Mouse (Mus musculus): ENCODE measurements around the gene Rims1.

Rims1 gene

DNA sequence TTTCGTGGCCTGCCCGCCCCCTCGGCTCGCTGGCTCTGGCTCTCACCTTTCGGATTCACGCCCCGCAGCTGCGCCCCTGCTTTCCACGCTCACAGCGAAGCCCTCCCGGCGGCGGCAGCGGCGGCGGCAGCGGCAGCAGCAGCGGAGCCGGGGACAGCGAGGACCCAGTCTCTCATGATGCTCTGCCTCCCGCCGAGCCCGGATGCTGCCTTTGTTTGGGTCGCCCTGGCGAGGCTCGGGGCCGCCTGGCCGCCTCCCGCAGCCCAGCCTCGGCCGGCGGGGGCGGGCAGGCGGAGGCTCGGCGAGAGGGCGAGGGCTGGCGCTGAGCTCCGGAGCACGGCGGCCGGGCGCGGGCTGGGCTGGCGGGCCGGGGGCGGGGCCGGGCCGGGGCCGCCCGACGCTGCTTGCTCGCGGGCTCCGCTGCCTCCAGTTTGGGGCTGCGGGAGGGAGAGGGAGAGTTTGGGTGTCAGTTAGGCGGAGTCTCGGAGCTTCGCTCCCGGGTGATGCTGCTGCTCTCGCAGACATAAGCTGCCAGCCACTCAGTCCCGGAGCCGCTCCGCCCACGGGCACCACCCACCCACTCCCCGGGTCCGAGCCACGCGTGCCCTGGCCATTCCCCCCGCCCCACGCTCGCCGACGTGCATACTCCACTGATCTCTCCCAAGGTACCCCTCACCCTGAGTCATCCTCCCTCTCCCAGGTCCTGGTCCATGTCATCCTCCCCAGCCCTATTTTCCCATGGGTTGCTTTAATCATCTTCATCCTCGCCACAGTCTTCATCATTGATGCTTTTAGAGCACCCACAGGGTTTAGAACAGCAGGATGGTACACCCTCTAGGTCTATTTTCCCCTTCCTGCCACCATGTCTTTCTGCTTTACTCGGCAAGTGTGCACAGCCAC lies at the start of gene Rims1:
Gene Rims1, minus strand, starts transcription at position 269 of the 900 bp plus-strand sequence.
- DNase-seq = no peak

DNA sequence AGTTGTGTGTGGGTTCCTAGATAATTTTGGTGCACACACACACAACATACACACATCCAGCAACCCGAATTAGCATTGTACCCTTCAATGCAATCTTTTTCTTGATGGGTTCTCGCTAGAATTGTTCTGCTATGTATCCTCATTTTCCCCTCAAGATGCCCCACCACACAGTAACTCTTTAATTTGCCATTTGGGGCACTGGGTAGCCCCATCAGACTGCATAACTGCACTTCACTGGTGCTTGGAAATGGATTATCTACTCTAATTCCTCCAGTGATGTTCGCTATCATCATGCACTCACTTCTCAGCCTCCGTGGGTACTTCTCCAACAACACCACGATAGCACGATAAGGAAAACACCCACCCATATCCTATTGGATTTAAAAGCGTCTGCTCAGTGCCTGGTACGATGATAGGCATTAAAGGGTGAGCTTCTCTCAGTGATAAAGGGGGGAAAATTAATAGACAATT lies 867 bp upstream of the Rims1 start:
- no peak for DNase-seq

- DNase-seq = no peak
Observed at GRCm38 (mm10) chr1:22805025-22805725, 619 bp downstream of the Rims1 start.

DNA sequence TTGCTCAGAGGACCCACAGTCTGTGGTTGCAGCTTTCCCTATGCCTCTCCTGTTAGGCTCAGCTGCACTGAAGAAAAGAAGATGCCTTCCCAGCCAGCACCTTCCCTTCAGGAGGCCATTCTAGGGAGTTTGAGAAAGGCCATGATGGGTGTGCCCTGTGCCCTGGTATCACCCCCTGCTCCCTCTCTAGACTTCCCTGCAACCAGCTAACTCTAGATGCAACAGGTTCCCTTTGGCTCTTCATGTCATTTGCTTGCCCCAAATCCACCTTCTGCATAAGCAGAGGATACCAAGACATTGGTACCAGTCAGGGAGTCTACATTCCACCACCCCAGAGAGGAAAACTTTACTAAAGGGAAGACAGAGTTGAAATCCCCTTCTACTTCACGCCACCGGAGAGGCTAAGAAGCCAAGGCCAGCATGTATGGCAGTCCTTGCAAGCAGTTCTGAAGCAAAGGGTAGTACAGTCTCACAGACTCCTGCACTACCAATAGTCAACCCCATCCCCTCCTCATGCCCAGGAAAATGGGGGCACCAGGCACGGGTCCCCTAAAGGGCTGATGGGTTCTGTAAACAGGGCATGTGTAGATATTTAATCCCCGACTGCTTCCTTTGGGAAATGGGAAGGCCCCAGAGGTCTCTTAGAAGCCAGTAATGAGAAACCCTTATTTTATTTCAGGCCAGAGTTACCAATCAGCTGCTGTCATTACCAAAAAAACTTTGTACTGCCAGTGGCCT lies 1.5 kb downstream of the Rims1 start:
- no peak for DNase-seq

DNA sequence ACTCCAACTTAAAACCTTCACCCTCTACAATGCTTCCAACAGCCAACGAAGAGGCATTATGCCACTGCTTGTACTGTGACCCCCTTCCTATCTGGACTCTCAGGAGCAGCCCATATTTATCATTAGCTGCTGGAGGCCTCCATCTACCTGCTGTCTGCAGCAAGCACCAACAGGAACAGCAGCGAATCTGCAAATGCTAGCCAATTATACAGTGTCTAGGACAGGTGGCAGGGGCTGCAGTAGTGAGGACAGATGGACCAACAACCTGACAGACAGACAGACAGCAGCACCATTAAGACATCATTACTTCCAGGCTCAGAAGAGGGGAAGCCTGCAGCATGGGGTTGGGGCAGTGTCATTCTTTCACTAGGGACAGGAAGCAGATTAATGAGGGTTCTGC lies 2.3 kb downstream of the Rims1 start:
- DNase-seq = no peak

DNA sequence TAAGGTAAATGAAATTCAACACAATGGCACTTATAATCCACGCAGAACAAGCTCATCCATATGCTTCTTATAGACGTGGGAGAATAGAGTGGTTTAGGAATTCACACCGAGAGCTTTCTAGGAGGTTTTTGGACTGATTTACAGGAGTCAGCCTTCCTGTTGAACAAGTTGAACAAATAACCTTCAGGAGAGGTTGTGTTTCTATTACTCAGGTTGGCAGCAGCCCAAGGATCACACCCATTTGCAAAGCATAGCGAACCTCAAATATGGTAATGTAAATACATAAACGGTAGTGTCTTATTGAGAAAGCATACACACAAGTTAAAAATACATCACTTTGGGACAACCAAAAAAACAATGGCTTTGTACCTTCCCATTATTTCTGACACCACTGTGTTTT lies 5.5 kb downstream of the Rims1 start:
- no peak for DNase-seq

- DNase-seq = no peak
Observed at GRCm38 (mm10) chr1:22797091-22797490, 8.7 kb downstream of the Rims1 start.

DNA sequence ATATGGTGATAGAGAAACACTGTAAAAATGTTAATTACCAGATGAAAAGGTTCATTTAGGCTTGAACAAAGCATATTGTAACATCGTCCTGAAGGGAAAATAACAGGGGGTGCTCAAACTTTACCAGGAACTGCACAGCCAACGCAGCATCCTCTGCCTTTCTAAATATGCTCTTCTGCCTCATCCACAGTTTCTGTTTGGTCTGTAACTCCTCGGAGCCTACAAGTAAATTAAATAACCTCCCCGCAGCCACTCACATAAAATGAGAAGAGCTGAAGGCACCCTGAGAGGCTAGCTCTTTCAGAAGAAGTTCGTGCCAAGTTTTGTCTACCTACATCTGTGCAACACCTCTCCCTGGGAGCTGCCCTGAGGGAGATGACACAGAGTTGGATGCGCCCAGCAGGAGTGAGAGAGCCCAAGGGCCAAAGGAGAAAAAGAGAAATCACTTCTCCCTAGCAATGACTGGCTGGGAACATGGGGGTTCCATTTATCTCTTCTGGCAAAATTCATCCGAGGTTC lies 16.3 kb downstream of the Rims1 start:
- no peak for DNase-seq

GRCm38 (mm10) chr1:22787616-22788015 lies 18.2 kb downstream of the Rims1 start:
- no peak for DNase-seq

GRCm38 (mm10) chr1:22770530-22771254 lies 35.1 kb downstream of the Rims1 start:
- no peak for DNase-seq

DNA sequence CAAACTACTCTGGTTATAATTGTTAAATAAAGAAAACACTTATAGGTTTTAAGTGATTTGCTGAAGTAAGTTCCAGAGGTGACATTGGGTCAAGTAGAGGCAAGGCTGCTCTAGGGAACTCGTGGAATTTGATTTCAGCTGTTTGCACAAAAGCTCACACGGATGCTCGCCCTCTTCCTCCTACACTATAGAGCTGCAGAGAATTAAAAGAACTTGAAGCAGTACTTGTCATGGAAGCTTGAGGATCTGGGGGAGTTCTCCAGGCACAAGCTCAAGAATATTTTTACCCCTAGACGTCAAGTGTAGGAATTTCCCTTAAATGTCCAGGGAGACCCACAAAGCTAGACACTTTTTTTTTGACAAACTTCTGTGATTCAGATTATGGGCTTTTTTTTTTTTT lies 42.4 kb downstream of the Rims1 start:
- DNase-seq = no peak

- no peak for DNase-seq
Observed at GRCm38 (mm10) chr1:22762780-22763179, 43.0 kb downstream of the Rims1 start.

- DNase-seq = no peak
Observed at GRCm38 (mm10) chr1:22750536-22750935, 55.3 kb downstream of the Rims1 start.

- no peak for DNase-seq
Observed at GRCm38 (mm10) chr1:22744655-22745054, 61.1 kb downstream of the Rims1 start.

GRCm38 (mm10) chr1:22737491-22737890 lies 68.3 kb downstream of the Rims1 start:
- no peak for DNase-seq

GRCm38 (mm10) chr1:22734429-22734828 lies 71.4 kb downstream of the Rims1 start:
- DNase-seq = no peak

DNA sequence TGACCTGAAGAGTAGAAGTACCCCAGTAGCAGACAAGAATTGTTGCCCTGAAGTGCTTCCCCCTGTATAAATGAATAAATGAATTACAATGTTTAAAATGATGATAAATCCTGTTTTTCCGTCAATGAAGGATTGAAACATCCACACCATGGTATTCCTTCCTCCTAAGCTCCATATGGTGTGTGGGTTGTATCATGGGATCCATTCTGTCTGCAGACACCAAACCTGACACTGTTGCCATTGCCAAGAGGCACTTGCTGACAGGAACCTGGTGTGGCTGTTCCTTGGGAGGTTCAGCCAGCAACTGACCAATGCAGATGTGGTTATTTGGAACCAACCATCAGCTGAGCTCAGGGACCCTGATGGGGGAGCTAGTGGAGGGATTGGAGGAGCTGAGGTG lies 72.5 kb downstream of the Rims1 start:
- DNase-seq = no peak

GRCm38 (mm10) chr1:22728207-22728606 lies 77.6 kb downstream of the Rims1 start:
- DNase-seq = no peak

GRCm38 (mm10) chr1:22721706-22722105 lies 84.1 kb downstream of the Rims1 start:
- no peak for DNase-seq

- DNase-seq = no peak
Observed at GRCm38 (mm10) chr1:22720714-22721113, 85.1 kb downstream of the Rims1 start.

GRCm38 (mm10) chr1:22709461-22709860 lies 96.3 kb downstream of the Rims1 start:
- DNase-seq = no peak

- DNase-seq = no peak
Observed at GRCm38 (mm10) chr1:22695046-22695445, 110.7 kb downstream of the Rims1 start.
